Mouse (Mus musculus) adrenal gland, postnatal 10 days (tissue): ENCODE data around the gene Mthfd1l. TPM values are rescaled to one million over a fixed set of nuclear protein-coding genes. Genes with fewer than 3 reads are reported as not detected.
"Not testable (repeated sequence)": the region's sequence is repeated elsewhere in the genome, so short reads cannot be mapped to it uniquely, and the experiment has no call there.

ENCODE experiments used
- DNase-seq: peaks from one replicate; pipeline ENCODE4 v3.0.0; 2021; ENCODE audit warnings: mixed read lengths
- total RNA-seq, 2 experiments: library from RNA; stranded (reverse); gene quantifications; 2 replicates each; pipeline ENCODE4 v1.2.3; 2021

Mthfd1l gene
- total RNA-seq, 2 experiments from 2014 or later, result 10.4 to 10.5 TPM

GRCm38 (mm10) chr10:4155521-4155920, 182.6 kb downstream of the Mthfd1l start:
- DNase-seq, result peak; percentile 24

- no peak for DNase-seq
Measured at GRCm38 (mm10) chr10:4158533-4158932, 185.6 kb downstream of the Mthfd1l start.

GRCm38 (mm10) chr10:4159541-4160090, 186.7 kb downstream of the Mthfd1l start:
- DNase-seq, result no peak

- no peak for DNase-seq
Measured at GRCm38 (mm10) chr10:4160242-4160785, 187.4 kb downstream of the Mthfd1l start.

GRCm38 (mm10) chr10:4162049-4162448, 189.1 kb downstream of the Mthfd1l start:
- no peak for DNase-seq

GRCm38 (mm10) chr10:4162976-4163375, 190.1 kb downstream of the Mthfd1l start:
- DNase-seq, result no peak

GRCm38 (mm10) chr10:4164681-4165080, 191.8 kb downstream of the Mthfd1l start:
- DNase-seq, result peak; percentile 29

GRCm38 (mm10) chr10:4168222-4168798, 195.4 kb downstream of the Mthfd1l start:
- DNase-seq, result peak; percentile 27

- no peak for DNase-seq
Measured at GRCm38 (mm10) chr10:4174229-4174628, 201.3 kb downstream of the Mthfd1l start.

GRCm38 (mm10) chr10:4174717-4175116, 201.8 kb downstream of the Mthfd1l start:
- no peak for DNase-seq

GRCm38 (mm10) chr10:4177285-4177684, 204.4 kb downstream of the Mthfd1l start:
- DNase-seq, result no peak

GRCm38 (mm10) chr10:4179049-4179790, 206.3 kb downstream of the Mthfd1l start:
- DNase-seq, result no peak

GRCm38 (mm10) chr10:4181953-4182352, 209.0 kb downstream of the Mthfd1l start:
- DNase-seq, result peak; percentile 16

- no peak for DNase-seq
Measured at GRCm38 (mm10) chr10:4182406-4182805, 209.5 kb downstream of the Mthfd1l start.

- peak; percentile 86 for DNase-seq
Measured at GRCm38 (mm10) chr10:4188614-4189402, 215.9 kb downstream of the Mthfd1l start.

GRCm38 (mm10) chr10:4189422-4189821, 216.5 kb downstream of the Mthfd1l start:
- DNase-seq, result no peak

GRCm38 (mm10) chr10:4198978-4199377, 226.1 kb downstream of the Mthfd1l start:
- no peak for DNase-seq

GRCm38 (mm10) chr10:4199926-4200325, 227.0 kb downstream of the Mthfd1l start:
- no peak for DNase-seq

- no peak for DNase-seq
Measured at GRCm38 (mm10) chr10:4200546-4201104, 227.7 kb downstream of the Mthfd1l start.

GRCm38 (mm10) chr10:4201141-4201540, 228.2 kb downstream of the Mthfd1l start:
- DNase-seq, result no peak

- not testable (repeated sequence) for DNase-seq
Measured at GRCm38 (mm10) chr10:4203651-4204050, 230.7 kb downstream of the Mthfd1l start.

- DNase-seq, result no peak
Measured at GRCm38 (mm10) chr10:4209040-4209439, 236.1 kb downstream of the Mthfd1l start.
